Mouse (Mus musculus) neural tube, embryonic 11.5 days (tissue): ENCODE results near the gene Sdk2. TPM values are rescaled to one million over a fixed set of nuclear protein-coding genes. Genes with fewer than 3 reads are reported as not detected.

ENCODE experiments used
- ATAC-seq: fragments of 200-750 bp; cut with Nextera tagmentation; 2 replicates; pipeline ENCODE4 v1.8.0; 2017; ENCODE audit warnings: moderate number of reproducible peaks, mild to moderate bottlenecking, moderate TSS enrichment, moderate library complexity; ENCODE audit not compliant: insufficient read depth, low FRiP score, low TSS enrichment
- DNase-seq: peaks from one replicate; pipeline ENCODE4 v3.0.0-alpha.2; 2015; ENCODE audit warnings: low spot score
- H3K27ac ChIP-seq: fragments of 300-500 bp; sonication (generic); 2 replicates; pipeline ENCODE4 v1.5.1; 2014; ENCODE audit warnings: low read depth, mild to moderate bottlenecking, low read length
- H3K27me3 ChIP-seq: fragments of 300-500 bp; sonication (generic); 2 replicates; pipeline ENCODE4 v1.6.1; 2014; ENCODE audit warnings: mild to moderate bottlenecking, low read length, mixed read lengths; ENCODE audit not compliant: control insufficient read depth, insufficient read depth
- H3K36me3 ChIP-seq: fragments of 300-500 bp; sonication (generic); 2 replicates; pipeline ENCODE4 v1.6.1; 2014; ENCODE audit warnings: mild to moderate bottlenecking, low read length, moderate library complexity, mixed read lengths; ENCODE audit not compliant: control insufficient read depth, insufficient read depth
- H3K4me1 ChIP-seq: fragments of 300-500 bp; sonication (generic); 2 replicates; pipeline ENCODE4 v1.6.1; 2014; ENCODE audit warnings: low read length, mixed read lengths; ENCODE audit not compliant: control insufficient read depth, insufficient read depth
- H3K4me2 ChIP-seq: fragments of 300-500 bp; sonication (generic); 2 replicates; pipeline ENCODE4 v1.6.1; 2014; ENCODE audit warnings: low read depth, mild to moderate bottlenecking, moderate library complexity
- H3K4me3 ChIP-seq: fragments of 300-500 bp; sonication (generic); 2 replicates; pipeline ENCODE4 v1.5.1; 2014; ENCODE audit warnings: low read depth, low read length
- H3K9ac ChIP-seq: fragments of 300-500 bp; sonication (generic); 2 replicates; pipeline ENCODE4 v1.6.1; 2014; ENCODE audit warnings: mild to moderate bottlenecking, low read length
- H3K9me3 ChIP-seq: fragments of 300-500 bp; sonication (generic); 2 replicates; pipeline ENCODE4 v1.6.1; 2016; ENCODE audit warnings: low read length; ENCODE audit not compliant: control insufficient read depth
- WGBS: fragments of 180-500 bp; shearing (Covaris S2); extraction: QIAGEN DNeasy Blood & Tissue Kit; methylation state at CpG from one replicate; pipeline ENCODE4 v1.1.7; 2014; 5-methylcytosine and 5-hydroxymethylcytosine counted together
- polyA plus RNA-seq: library from polyadenylated mRNA; unstranded; fragments of >200 nt; fragmentation: Nextera tagmentation; extraction: Ambion mirVana; gene quantifications from 2 replicates; pipeline ENCODE4 v1.2.1, GENCODE M21; 2014

Sdk2 gene
- polyA plus RNA-seq, 1 experiment from 2014 or later, result 4.2 TPM

DNA sequence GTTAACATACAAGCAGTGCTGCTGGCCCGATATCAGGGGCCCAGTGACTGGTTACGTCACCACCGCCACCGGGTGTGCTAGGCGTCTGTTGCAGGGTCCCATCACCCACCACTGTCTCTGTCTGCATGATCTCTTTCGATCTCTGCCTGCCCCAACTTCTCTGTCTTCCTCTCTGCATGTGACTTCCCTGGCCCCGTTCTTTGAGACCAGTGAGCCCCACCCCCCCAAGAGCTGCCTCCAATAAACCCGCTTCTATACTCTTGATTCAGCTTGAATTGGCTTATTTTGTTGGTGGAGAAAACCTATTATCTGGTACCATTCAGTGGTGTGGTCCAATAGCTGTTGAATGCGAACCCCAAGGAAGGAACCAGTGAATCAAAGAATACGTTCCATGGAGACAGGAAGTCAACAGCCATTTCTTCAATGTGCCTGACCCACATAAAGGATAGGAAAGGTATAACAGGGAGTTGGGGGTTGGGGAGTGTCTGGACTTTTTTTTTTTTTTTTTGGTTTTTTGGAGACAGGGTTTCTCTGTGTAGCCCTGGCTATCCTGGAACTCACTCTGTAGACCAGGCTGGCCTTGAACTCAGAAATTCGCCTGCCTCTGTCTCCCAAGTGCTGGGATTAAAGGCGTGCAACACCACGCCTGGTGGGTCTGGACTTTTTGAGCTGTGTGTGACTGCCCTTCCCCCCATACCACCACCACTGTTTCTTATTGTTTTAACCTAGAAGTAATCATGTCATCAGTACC, 279.2 kb downstream of the Sdk2 start:
- Histone ChIP-seq H3K4me1 (peaks cover 46% of the 10 kb centered on the region), H3K27ac (peak overlapping the region; percentile 99; the same call in 1 of the 2 replicates), H3K27me3 (no peaks in the 10 kb centered on the region), H3K4me2 (0 out of 2 replicates have a peak overlapping the region, but pooled peaks have one; percentile 65), H3K4me3 (no peak overlapping the region), H3K9ac (no peak overlapping the region), H3K9me3 (no peaks in the 10 kb centered on the region), H3K36me3 (no peaks in the 10 kb centered on the region)
- ATAC-seq (no peak), DNase-seq (no peak)
- 79% methylated on average over 13 of the region's 13 CpGs for WGBS

DNA sequence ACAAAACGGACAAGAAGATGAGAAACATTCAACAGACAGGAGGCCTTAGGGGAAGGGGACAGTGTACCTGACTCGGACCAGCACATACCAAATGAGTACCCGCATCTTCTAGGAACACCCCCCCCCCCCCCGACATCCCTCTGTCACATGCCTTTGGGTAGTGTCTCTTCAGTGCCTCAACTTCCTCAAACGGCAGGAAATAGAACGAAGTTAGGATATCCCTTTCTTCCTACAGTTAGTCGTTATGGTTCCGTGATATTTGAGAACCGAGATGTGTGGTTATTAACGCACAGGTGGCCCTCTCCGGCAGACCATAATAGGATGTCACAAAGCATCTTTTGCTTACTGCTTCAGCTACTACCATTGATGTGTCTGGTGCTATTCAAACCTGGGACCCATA, 279.8 kb downstream of the Sdk2 start:
- H3K4me1 ChIP-seq, result peaks cover 47% of the 10 kb centered on the region
- 87% methylated on average over 11 of the region's 11 CpGs for WGBS
- H3K9ac ChIP-seq, result no peak overlapping the region
- peak overlapping the region; percentile 99 for H3K27ac ChIP-seq
- no peak for DNase-seq
- ATAC-seq, result no peak
- H3K9me3 ChIP-seq, result no peaks in the 10 kb centered on the region
- H3K4me2 ChIP-seq, result peak overlapping the region; percentile 65
- no peaks in the 10 kb centered on the region for H3K36me3 ChIP-seq
- no peaks in the 10 kb centered on the region for H3K27me3 ChIP-seq
- H3K4me3 ChIP-seq, result 0 out of 2 replicates have a peak overlapping the region, but pooled peaks have one; percentile 31

DNA sequence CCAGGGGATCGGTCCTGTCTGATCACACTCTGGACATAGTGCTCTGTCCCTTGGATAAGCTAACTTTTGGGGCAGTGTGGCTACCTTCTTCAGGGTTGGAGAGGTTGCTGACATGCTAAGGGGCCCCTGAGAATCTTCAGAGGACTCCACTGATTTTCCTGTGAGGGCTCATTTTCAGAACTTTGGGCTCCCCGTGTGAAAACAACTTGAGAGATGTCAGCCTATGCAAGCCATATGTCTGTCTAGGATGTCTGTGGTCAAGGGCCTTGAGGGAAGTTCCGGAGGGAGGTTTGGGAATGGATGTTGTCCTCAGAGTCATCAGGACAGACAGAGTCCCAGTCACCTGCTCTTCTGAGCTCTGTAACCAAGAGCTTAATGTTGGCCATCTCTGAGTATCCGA, 280.5 kb downstream of the Sdk2 start:
- H3K36me3 ChIP-seq, result no peaks in the 10 kb centered on the region
- ATAC-seq (peak; percentile 13; the same call in 1 of the 2 replicates), DNase-seq (no peak)
- no peaks in the 10 kb centered on the region for H3K27me3 ChIP-seq
- H3K4me3 ChIP-seq, result peak overlapping the region; percentile 31
- peaks cover 42% of the 10 kb centered on the region for H3K4me1 ChIP-seq
- peak overlapping the region; percentile 65 for H3K4me2 ChIP-seq
- H3K27ac ChIP-seq, result peak overlapping the region; percentile 99
- no peaks in the 10 kb centered on the region for H3K9me3 ChIP-seq
- 44% methylated on average over 4 of the region's 4 CpGs for WGBS
- H3K9ac ChIP-seq, result peak overlapping the region; percentile 71

DNA sequence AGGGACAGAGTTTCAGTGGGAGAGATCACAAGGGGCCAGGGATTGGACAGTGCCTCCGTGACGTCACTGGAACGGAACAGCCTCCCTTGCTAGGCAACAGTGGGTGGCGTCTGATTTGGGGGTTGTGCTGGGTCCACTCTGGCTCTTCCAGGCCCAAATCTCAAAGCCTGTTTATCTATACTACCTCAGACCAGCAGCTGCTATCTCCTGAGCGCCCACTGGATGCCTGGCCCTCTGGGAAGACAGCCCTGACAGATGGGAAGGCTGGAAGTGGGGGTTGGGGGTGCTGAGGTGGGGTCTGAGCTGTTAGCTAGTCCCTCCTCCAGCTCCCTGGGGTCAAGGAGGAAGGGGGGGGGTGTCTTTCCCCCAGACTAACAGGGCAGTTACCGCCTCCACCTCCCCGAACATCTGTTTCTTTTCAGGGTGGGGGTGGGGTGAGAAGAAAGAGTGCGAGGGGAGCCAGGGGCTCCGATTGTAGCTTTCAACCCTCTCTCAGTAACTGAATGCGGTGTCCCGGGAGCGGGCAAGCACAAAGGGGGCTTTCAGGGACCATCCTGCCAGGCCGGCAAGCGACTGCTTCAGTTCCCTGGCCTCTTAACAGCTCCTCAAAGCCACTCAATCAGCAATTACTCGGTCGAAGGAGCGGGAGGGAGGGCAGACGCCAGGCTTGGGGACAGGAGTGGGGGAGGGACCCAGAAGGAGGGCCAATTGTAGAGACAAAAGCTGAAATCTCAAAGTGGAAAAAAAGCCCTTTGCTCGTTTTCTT, 281.3 kb downstream of the Sdk2 start:
- Histone ChIP-seq H3K4me2 (peak overlapping the region; percentile 65), H3K27me3 (no peaks in the 10 kb centered on the region), H3K4me1 (peaks cover 40% of the 10 kb centered on the region), H3K9ac (peak overlapping the region; percentile 71), H3K4me3 (peak overlapping the region; percentile 31), H3K36me3 (no peaks in the 10 kb centered on the region), H3K27ac (peak overlapping the region; percentile 99), H3K9me3 (no peaks in the 10 kb centered on the region)
- ATAC-seq (peak; percentile 92), DNase-seq (peak; percentile 94)
- 0% methylated on average over 19 of the region's 19 CpGs for WGBS

DNA sequence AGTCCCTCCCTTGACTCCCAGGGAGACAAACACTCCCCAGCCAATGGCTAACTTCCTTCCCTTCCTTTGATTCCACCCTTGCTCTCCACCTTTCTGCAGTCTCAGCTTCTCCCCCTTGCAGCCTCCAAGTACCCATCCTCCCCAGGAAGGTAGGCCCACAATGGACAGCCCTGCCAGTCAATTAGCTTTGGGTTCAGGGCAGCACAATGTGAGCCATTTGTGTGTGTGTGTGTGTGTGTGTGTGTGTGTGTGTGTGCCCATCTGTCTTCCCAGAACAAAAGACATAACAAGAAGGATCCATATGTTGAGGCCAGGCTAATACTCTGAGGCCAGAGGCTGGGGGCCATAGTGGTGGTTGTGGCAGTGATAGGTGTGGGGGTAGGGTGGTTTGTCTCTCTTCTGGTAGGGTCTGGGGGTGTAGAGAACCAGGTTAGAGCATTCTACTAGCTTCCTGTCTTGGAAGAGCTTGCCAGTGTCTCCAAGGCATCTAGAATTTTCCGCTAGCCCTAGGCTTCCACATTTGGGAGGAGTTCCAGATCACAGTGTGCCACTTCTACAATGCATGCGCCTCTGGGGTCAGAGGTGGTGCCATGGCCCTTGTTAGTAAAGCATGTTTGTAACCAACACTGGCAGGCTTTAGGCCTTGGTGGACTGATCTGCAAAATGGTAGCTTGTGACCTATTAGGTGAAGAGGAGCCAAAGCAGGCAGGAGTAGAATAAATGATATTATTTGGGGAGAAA, 282.0 kb downstream of the Sdk2 start:
- ATAC-seq (peak; percentile 3; the same call in 1 of the 2 replicates), DNase-seq (peak; percentile 49)
- H3K4me2 ChIP-seq, result peak overlapping the region; percentile 1; the same call in 1 of the 2 replicates
- H3K9me3 ChIP-seq, result no peaks in the 10 kb centered on the region
- H3K27me3 ChIP-seq, result no peaks in the 10 kb centered on the region
- H3K4me3 ChIP-seq, result no peak overlapping the region
- 22% methylated on average over 2 of the region's 2 CpGs for WGBS
- H3K9ac ChIP-seq, result no peak overlapping the region; the same call in 1 of the 2 replicates
- H3K27ac ChIP-seq, result peak overlapping the region; percentile 99
- no peaks in the 10 kb centered on the region for H3K36me3 ChIP-seq
- H3K4me1 ChIP-seq, result peaks cover 43% of the 10 kb centered on the region

DNA sequence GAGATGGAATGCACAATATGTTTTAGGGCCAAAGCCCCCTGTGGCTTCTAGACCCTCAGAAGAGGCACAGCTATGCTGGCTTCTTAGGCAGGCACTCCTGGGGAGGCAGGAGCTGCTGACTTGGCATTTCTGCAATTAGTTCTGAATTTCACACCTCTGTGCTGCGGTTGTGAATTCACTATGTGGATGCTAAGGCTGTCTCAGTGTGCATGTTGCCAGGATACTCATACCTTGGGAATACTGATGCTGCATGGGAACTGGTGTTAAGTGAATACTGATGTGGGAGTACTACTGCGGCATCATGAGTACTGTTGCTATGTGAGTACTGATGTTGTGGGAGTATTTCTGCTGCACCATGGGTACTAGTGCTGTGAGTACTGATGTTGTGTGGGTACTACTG, 284.4 kb downstream of the Sdk2 start:
- peaks cover 43% of the 10 kb centered on the region for H3K4me1 ChIP-seq
- no peak for DNase-seq
- 74% methylated on average over 2 of the region's 2 CpGs for WGBS

DNA sequence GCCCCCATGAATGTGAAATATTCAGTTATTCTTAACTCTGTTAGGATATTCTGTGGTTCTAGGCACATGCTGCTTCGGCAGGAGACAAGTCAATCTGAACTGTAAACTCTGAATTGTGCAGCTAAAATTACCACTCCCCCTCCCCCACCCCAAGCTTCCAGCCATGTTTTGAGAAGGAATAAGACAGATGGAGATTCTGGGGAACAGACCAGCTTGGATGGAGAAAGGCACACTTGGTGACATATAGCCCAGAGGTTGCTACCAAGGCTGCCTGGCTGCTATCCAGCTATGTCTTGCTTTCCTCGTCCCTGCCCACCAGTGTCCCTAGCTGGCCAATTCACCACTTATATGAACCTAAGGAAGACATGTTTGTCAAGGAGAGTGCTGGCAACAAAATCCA, 284.8 kb downstream of the Sdk2 start:
- DNase-seq (no peak), ATAC-seq (no peak)
- H3K9me3 ChIP-seq, result no peaks in the 10 kb centered on the region
- WGBS, result 63% methylated on average over 2 of the region's 2 CpGs
- no peak overlapping the region for H3K27ac ChIP-seq
- peaks cover 39% of the 10 kb centered on the region for H3K4me1 ChIP-seq
- no peak overlapping the region for H3K9ac ChIP-seq
- no peaks in the 10 kb centered on the region for H3K36me3 ChIP-seq
- no peak overlapping the region for H3K4me2 ChIP-seq
- no peak overlapping the region for H3K4me3 ChIP-seq
- H3K27me3 ChIP-seq, result no peaks in the 10 kb centered on the region

More for the DNA sequence above, 284.4 kb downstream of the Sdk2 start:
- H3K27ac ChIP-seq, result no peak overlapping the region
- no peak overlapping the region for H3K4me2 ChIP-seq
- ATAC-seq, result no peak
- no peak overlapping the region for H3K9ac ChIP-seq
- H3K27me3 ChIP-seq, result no peaks in the 10 kb centered on the region
- H3K36me3 ChIP-seq, result no peaks in the 10 kb centered on the region
- no peaks in the 10 kb centered on the region for H3K9me3 ChIP-seq
- H3K4me3 ChIP-seq, result no peak overlapping the region

DNA sequence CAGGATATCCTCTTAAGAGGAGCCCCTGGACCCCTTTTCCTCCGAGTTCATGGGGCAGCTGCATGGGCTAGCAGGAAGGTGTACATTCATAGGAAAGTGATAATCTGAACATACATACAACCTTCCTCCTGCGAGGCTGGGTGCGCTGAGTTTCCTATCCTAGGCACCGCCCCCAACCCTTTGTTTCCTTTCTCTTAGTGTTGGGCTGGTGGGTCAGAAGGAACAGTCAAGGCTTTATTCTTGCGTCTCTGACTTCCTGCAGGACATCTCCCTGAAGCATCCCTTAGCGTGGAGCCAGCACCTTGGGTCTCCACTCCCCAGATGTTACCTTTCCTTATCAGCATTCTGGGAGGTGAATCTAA, 287.2 kb downstream of the Sdk2 start:
- Histone ChIP-seq H3K4me2 (no peak overlapping the region), H3K27ac (no peak overlapping the region), H3K9me3 (no peaks in the 10 kb centered on the region), H3K4me1 (peaks cover 24% of the 10 kb centered on the region), H3K9ac (no peak overlapping the region), H3K27me3 (no peaks in the 10 kb centered on the region), H3K4me3 (no peak overlapping the region), H3K36me3 (no peaks in the 10 kb centered on the region)
- peak; percentile 40 for DNase-seq
- ATAC-seq, result no peak
- WGBS, result 13% methylated on average over 6 of the region's 6 CpGs
